Mouse (Mus musculus) C2C12 (cell line): ENCODE results near the gene Zfp619.

ENCODE experiments used
- CTCF ChIP-seq: IDR thresholded peaks from one replicate; pipeline ENCODE4 v1.5.1; 2011; ENCODE audit not compliant: control insufficient read depth, insufficient read depth, insufficient read length
- MAX ChIP-seq: IDR thresholded peaks from one replicate; pipeline ENCODE4 v1.6.1; 2011; ENCODE audit warnings: mild to moderate bottlenecking, control low read depth
- MYOD1 ChIP-seq: IDR thresholded peaks from one replicate; pipeline ENCODE4 v1.6.1; 2011; ENCODE audit warnings: low read depth; ENCODE audit not compliant: control insufficient read depth, insufficient read length
- USF1 ChIP-seq: IDR thresholded peaks from one replicate; pipeline ENCODE4 v1.6.1; 2011; ENCODE audit warnings: low read depth, mild to moderate bottlenecking, control low read depth, moderate library complexity

DNA sequence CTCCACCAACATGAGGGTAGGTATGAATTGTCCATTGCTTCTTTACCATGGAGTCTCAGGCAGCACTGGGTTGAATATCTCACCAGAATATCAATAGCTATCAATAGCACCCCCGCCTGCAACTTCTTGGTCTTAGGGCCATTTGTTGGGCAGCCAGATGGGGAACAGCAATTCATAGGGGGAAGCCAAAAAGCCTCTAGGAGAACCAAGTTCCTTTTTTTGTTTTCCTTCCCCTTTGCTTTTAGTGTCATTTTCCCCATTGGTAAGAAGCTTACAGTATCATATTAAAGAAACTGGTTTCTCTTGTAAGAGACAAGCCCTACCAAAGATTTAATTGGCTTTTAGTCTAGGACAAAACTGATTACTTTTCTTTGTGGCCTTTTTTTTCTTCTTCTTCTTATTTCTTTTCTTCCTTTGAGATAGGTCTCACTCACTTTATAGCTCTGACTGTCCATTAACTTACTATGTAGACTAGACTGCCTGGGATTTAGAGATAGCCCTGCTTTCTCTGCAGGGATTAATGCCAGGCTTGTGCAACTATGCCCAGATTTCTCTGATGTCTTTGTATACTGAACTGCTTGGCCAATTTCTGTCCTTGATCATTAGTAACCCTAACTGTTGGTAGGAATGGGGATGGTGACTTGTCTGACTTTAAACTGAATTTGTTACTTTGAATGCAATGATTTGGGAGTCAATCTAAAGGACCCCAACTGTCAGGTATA, 6.3 kb downstream of the Zfp619 start:
- no peak for TF ChIP-seq CTCF
- TF ChIP-seq MYOD1 = no peak
- TF ChIP-seq USF1 = no peak
- TF ChIP-seq MAX = no peak
